Mouse (Mus musculus): ENCODE measurements around the gene Brd1.

The Brd1 gene

DNA sequence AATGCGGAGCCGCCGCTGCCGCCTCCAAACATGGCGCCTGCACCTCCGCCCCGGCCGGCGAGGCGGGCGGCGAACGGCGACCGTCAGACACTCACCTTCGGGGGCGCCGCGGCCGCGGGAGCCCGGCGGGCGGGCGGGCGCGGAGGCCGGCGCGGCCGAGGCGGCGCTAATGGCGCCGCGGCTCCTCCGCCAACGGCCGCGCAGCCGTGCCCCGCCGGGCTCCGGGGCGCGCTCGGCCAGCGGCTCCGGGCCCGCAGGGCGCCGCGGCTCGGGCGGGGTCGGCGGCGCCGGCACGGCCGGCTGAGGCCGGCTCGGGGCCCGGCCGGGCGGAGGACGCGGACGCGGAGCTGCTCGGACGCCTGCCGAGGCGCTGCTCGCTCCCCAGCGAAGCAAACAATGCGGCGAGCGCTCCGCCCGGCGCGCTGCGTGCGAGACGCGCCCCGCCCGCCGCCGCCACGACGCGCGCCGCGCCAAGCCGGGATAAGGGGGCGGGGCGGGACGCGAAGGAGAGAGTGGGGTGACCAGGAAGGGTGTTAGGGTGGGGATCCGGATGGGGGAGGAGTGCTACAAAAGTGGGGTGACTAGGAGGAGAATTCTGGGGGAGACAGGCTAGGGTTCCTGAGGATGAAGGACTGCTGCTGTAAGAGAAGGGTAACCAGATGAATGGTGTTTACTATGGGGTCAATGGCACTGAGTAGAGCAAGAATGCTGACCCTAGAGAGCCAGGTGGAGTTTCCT lies at the start of gene Brd1:
TSS of gene Brd1 (minus strand) at position 400 of the 738 bp plus-strand sequence.
- in situ Hi-C loops (cut with MboI; ENCODE audit: unreplicated experiment in 2 of 2): no loop called here

DNA sequence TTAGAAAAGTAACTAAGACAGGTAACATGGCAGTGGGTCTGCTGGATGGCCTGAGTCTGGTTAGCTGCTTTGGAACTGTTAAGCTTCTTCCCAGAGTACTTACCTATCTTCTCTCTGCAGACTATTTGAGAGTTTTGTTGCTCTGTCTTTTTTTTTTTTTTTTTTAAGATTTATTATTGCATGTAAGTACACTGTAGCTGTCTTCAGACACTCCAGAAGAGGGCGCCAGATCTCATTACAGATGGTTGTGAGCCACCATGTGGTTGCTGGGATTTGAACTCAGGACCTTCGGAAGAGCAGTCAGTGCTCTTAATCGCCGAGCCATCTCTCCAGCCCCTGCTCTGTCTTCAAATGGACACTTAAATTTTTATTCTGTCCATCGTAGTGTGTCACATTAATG lies 40.6 kb upstream of the Brd1 start:
- in situ Hi-C loops (cut with MboI; ENCODE audit: unreplicated experiment in 2 of 2): loop anchor here in 1 of 2 experiments (5.0 kb wide), 1 partner anchor 38 kb away; no protein-coding TSS in a partner anchor

- in situ Hi-C loops (cut with MboI; ENCODE audit: unreplicated experiment in 2 of 2): loop anchor here in 1 of 2 experiments (10.0 kb wide), 1 partner anchor 46 kb away; the partner anchor contains the start of genes Alg12 and Creld2
Measured at GRCm38 (mm10) chr15:88768537-88768936, 34.5 kb upstream of the Brd1 start.

DNA sequence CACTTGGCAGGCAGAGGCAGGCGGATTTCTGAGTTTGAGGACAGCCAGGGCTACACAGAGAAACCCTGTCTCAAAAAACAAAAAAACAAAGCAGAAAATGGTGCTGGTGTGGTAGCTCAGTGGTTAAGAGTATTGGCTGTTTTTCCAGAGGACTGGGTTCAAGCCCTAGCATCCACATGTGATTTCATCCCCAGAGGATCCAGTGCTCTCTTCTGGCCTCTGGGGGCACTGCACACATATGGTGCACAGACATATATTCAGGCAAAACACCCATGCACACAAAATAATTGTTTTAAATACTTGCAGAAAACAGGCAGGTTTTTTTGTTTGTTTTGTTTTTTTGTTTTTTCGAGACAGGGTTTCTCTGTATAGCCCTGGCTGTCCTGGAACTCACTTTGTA lies 32.1 kb upstream of the Brd1 start:
- in situ Hi-C loops (cut with MboI; ENCODE audit: unreplicated experiment in 2 of 2): loop anchor here in 1 of 2 experiments (10.0 kb wide), 1 partner anchor 49 kb away; the partner anchor contains the start of genes Alg12 and Creld2

DNA sequence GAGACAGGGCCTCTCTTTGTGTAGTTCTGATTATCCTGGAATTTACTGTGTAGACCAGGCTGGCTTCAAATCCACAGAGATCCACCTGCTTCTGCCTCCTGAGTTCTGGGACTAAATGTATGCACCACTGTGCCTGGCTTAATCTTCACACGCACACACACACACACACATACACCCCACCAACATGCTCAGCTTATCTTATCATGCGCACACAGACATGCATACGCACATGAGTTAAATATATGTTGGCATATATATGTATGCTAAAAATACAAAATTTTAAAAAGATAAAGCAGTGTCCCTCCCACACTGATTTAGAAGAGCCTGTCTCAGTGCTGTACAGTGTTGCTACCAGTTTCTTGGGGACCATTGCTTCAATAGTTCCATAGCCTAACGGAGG lies 27.5 kb upstream of the Brd1 start:
- in situ Hi-C loops (cut with MboI; ENCODE audit: unreplicated experiment in 2 of 2): loop anchor here in 1 of 2 experiments (10.0 kb wide), 1 partner anchor 53 kb away; the partner anchor contains the start of genes Alg12 and Creld2

GRCm38 (mm10) chr15:88758061-88758460 lies 24.0 kb upstream of the Brd1 start:
- in situ Hi-C loops (cut with MboI; ENCODE audit: unreplicated experiment in 2 of 2): no loop called here

- in situ Hi-C loops (cut with MboI; ENCODE audit: unreplicated experiment in 2 of 2): no loop called here
Measured at GRCm38 (mm10) chr15:88755761-88756160, 21.7 kb upstream of the Brd1 start.

- in situ Hi-C loops (cut with MboI; ENCODE audit: unreplicated experiment in 2 of 2): no loop called here
Measured at GRCm38 (mm10) chr15:88754896-88755295, 20.9 kb upstream of the Brd1 start.

DNA sequence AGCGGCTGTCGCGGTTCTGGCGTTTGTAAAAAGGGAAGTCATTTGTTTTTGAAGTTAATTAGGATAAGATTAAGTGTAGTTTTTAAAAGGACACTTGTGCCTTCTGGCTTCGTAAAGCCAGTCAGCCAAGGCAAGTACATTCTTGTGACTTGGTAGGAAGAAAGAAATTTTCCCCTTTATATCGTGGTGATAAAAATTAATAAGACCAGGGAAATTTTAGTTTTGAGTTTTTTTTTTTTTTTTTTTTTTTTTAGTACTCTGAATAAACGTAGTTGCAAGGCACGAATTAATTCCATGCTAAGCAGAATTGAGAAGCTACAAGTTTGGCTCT lies 18.3 kb upstream of the Brd1 start:
- in situ Hi-C loops (cut with MboI; ENCODE audit: unreplicated experiment in 2 of 2): no loop called here

- in situ Hi-C loops (cut with MboI; ENCODE audit: unreplicated experiment in 2 of 2): no loop called here
Measured at GRCm38 (mm10) chr15:88751564-88752402, 17.8 kb upstream of the Brd1 start, which contains the start of gene Zbed4. Gene Zbed4, plus strand, starts transcription at chr15:88751660.

- in situ Hi-C loops (cut with MboI; ENCODE audit: unreplicated experiment in 2 of 2): no loop called here
Measured at GRCm38 (mm10) chr15:88750677-88751563, 16.9 kb upstream of the Brd1 start.

DNA sequence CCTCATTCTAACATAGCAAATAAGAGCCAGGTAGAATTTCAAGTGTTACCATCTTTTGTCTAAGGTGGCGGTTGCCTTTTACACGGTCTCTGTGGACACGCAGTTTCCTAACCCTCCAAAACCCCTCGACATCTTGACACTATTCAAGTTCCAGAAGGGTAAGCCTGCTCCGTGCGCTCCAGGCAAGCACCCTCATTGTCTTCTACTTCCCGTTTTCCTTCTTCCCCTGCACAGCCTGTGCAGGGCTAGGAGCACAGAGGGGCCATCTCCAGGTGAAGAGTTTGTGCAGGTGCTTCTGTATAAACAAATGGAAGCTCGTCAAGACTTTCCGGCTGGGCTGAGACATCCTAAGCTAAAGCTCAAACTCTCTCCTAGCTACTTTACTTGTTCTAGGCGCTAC lies 16.0 kb upstream of the Brd1 start:
- in situ Hi-C loops (cut with MboI; ENCODE audit: unreplicated experiment in 2 of 2): no loop called here

GRCm38 (mm10) chr15:88749617-88750016 lies 15.6 kb upstream of the Brd1 start:
- in situ Hi-C loops (cut with MboI; ENCODE audit: unreplicated experiment in 2 of 2): loop anchor here in 1 of 2 experiments (10.0 kb wide), 1 partner anchor 325 kb away; the partner anchor contains the start of gene Trabd

GRCm38 (mm10) chr15:88745926-88746325 lies 11.9 kb upstream of the Brd1 start:
- in situ Hi-C loops (cut with MboI; ENCODE audit: unreplicated experiment in 2 of 2): loop anchor here in 1 of 2 experiments (10.0 kb wide), 1 partner anchor 329 kb away; the partner anchor contains the start of gene Trabd

DNA sequence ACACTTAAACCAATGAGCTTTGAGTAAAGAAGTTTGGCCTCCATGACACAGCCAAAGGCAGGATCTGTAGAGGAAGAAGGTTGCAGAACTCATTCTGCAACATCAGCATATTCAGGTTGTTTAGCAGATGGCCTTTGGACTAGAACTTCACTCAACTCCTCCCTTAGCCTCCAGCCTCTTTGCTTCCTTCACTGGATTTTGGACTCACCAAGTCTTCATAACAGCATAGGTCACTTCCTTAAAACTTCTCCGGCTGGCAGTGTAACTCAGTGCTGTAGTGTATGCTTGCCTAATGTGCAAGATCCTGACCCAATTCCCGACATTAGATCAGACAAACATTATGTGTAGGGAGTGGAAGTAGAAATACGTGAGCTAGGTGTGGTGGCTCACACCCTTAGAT lies 11.3 kb upstream of the Brd1 start:
- in situ Hi-C loops (cut with MboI; ENCODE audit: unreplicated experiment in 2 of 2): loop anchor here in 1 of 2 experiments (10.0 kb wide), 1 partner anchor 329 kb away; the partner anchor contains the start of gene Trabd

- in situ Hi-C loops (cut with MboI; ENCODE audit: unreplicated experiment in 2 of 2): loop anchor here in 1 of 2 experiments (10.0 kb wide), 1 partner anchor 331 kb away; the partner anchor contains the start of gene Trabd
Measured at GRCm38 (mm10) chr15:88743371-88743770, 9.3 kb upstream of the Brd1 start.

- in situ Hi-C loops (cut with MboI; ENCODE audit: unreplicated experiment in 2 of 2): loop anchor here in 1 of 2 experiments (10.0 kb wide), 1 partner anchor 333 kb away; the partner anchor contains the start of gene Trabd
Measured at GRCm38 (mm10) chr15:88741366-88741765, 7.3 kb upstream of the Brd1 start.

DNA sequence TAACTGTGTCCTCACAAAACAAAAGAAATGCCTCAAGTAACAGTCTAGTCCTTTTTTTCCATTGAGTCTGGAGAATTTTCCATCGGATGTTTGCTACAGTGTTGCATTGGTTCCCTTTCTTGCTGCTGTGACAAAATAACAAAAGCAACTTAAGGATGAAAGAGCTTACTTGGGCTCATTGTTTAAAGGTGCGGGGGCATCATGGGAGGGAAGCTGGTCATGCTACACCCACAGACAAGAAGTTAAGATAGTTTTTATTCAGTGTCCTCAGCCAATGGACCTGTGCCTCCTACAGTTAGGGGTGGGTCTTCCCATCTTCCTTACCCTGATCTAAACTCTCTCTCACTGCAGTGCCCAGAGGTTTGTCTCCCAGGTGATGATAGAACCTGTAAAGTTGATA lies 4.4 kb upstream of the Brd1 start:
- in situ Hi-C loops (cut with MboI; ENCODE audit: unreplicated experiment in 2 of 2): no loop called here

- in situ Hi-C loops (cut with MboI; ENCODE audit: unreplicated experiment in 2 of 2): no loop called here
Measured at GRCm38 (mm10) chr15:88736166-88736565, 2.1 kb upstream of the Brd1 start.

Measured in v-Abl transformed pro-B cells (cell line).